Mouse (Mus musculus): ENCODE measurements at regions not wholly inside any gene's neighbourhood (a gene's known extent, or its start where the extent isn't known, plus 50 kb on each side); places are given as distances from the start of the nearest gene placed in this dataset.

DNA sequence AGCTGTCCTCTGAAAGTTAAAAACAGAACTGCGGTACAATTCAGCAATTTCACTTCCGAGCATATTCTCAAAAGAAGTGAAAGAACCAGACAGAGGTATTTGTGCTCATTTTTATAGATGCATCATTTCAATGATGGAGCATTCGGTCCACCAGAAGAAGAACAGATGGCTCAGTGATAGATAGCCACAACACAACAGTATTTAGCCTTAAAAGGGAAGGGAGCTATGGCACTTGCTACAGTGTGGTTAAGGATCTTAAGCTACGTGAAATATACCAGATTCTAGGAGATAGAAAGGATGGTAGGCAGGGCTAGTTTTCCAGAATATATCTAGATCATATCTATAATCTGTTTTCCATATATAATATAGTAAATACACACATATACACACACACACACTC lies 77.5 kb upstream of the Gadd45a start:
- DNase-seq (ENCODE audit: low spot score): no peak

DNA sequence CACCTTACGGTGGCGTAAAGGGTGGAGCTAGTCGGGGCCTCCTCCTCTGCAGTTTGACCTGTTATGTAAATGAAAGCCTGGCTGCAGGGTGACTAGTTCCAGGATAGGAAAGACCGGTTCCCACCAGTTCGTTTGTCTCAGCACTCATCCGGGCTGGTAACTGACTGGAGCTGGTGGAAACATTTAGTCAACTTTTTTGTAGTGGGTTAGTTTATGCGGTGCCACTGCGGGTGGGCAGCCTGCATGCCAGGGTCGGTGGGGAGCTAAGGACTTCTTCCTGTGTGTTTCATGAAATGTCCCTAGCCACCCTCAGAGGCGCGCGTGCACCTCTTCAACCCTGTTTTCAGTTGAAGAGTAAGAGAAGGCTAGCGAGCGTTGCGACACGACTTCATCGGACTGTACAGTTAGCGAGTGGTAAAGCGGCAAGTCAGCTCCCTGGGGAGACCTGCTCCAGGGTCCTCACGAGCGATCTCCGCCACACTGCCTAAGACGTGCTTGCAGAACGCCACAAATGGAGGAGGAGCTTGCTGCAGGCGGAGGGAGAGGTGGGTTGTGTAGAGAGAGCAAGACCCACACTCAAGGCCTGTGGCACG lies 76.5 kb upstream of the Gadd45a start:
- no peak for DNase-seq (ENCODE audit: low spot score)

- DNase-seq (ENCODE audit: low spot score): no peak
Observed at GRCm38 (mm10) chr6:67113261-67113660, 76.0 kb upstream of the Gadd45a start.

DNA sequence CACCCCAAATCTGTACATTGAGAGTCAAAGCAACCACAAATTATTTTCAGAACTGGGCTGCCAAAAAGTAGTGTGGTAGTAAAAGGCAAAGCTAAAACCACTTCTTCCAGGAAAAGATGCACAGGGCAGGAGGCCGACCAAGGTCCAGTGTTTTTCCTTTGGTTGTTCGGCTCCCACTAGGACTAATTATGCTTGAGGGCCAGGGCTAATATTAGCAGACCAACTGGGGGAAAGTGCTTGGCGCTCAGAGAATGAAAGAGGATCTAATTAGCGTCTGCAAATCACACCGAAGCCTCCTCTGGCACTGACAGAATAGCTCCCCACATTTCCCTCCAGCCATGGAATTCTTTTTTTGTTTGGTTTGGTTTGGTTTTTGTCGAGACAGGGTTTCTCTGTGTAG lies 75.1 kb upstream of the Gadd45a start:
- no peak for DNase-seq (ENCODE audit: low spot score)

DNA sequence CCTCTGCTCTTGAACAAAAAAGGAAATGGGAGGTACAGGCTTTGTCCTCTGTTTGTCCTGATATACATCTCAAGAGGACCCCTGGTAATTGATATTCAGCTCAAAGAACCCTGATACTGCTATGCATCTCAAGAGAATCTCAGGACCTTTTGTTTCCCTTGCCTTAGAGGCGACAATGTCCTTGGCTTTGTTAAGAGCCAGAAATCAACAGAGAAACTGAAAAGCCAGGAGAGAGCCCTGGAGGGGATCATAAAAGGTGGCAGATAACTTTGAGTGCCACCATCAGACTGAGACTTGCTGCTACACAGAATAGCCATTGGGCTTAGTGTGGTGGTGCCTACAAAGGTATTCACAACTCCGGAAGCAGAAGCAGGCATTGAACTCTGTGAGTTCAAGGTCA lies 74.3 kb upstream of the Gadd45a start:
- DNase-seq (ENCODE audit: low spot score): no peak

GRCm38 (mm10) chr6:67110391-67110790 lies 73.1 kb upstream of the Gadd45a start:
- DNase-seq (ENCODE audit: low spot score): no peak

- DNase-seq (ENCODE audit: low spot score): no peak
Observed at GRCm38 (mm10) chr6:67109774-67110173, 72.5 kb upstream of the Gadd45a start.

DNA sequence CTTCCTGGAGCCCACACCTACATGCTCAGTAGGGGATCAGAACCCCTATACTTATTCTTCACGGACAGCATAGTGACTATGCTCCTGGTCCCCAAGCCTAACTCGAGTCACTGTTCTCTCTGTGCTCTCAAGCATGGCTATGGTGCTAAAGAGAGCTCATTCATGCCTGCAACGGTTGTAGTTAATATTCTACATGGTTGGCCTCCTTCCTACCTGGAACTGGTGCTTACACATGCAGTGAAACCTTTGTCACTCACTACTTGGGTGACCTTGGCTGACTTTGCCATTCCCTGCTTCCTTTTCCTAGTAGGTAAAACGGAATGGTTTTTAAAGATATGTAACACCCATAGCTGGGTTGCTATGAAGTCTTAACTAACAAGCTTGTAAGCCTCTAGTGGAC lies 70.3 kb upstream of the Gadd45a start:
- no peak for DNase-seq (ENCODE audit: low spot score)

- no peak for DNase-seq (ENCODE audit: low spot score)
Observed at GRCm38 (mm10) chr6:67106493-67106892, 69.2 kb upstream of the Gadd45a start.

DNA sequence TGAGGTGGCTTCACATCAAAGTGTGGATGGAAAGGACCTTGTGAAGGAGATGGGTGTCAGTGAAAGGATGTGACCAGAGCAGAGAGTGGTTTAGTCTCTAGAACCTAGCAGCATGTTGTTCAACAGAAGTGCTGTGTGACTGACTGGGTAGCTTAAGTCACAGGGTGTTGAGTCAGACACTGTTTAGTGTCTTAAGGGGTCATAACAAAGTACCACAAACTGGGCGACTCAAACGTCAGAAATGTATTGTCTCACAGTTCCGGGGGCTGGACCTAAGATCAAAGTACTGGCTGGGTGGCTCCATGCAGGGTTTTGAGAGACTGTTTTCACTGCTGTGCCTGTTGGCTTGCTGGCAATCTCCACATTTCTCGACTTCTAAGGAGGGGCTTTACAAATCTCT lies 68.1 kb upstream of the Gadd45a start:
- no peak for DNase-seq (ENCODE audit: low spot score)

GRCm38 (mm10) chr6:67104205-67104604 lies 66.9 kb upstream of the Gadd45a start:
- DNase-seq (ENCODE audit: low spot score): no peak

- DNase-seq (ENCODE audit: low spot score): no peak
Observed at GRCm38 (mm10) chr6:67102541-67103134, 65.4 kb upstream of the Gadd45a start.

GRCm38 (mm10) chr6:67102014-67102413 lies 64.8 kb upstream of the Gadd45a start:
- no peak for DNase-seq (ENCODE audit: low spot score)

GRCm38 (mm10) chr6:67094426-67094825 lies 57.2 kb upstream of the Gadd45a start:
- DNase-seq (ENCODE audit: low spot score): peak; percentile 10

DNA sequence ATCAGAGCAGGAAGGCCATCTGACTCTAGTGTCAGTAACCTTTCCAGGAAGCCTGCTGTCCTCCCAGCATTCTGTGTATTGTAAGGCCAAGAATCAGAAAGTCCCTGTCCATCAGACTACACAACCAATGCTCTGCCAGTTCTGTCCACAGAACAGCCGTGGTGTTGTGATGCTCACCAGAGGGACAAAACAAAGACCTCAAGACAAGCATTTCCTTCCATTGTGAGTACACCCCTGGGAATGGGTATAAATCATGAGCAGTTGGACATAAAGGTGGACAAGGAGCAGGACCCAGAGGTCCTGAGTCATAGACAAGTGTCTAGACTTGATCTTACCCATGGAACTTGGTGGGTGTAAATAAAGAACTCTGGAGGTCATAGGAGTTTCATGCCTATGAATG lies 55.9 kb upstream of the Gadd45a start:
- no peak for DNase-seq (ENCODE audit: low spot score)

DNA sequence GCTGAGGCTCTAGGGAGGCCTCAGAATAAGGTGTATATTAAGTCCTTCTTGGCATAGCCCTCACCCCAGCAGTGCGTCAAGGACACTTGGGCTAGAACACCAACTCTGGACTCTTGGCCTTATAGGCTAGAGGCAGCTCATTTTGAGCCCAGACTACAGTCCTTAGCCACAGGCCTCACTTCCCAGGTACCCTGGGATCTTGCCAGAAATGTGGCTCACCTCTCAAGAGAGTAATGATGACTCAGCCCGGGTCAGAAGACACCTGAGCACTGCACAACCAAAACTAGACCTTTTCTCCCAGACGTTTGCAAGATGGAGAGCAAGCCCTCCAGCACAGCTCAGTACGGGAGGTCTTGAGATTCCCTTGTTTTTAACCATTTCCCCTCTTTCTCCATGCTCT lies 52.9 kb upstream of the Gadd45a start:
- no peak for DNase-seq (ENCODE audit: low spot score)

GRCm38 (mm10) chr6:67089530-67090140 lies 52.4 kb upstream of the Gadd45a start:
- no peak for DNase-seq (ENCODE audit: low spot score)

DNA sequence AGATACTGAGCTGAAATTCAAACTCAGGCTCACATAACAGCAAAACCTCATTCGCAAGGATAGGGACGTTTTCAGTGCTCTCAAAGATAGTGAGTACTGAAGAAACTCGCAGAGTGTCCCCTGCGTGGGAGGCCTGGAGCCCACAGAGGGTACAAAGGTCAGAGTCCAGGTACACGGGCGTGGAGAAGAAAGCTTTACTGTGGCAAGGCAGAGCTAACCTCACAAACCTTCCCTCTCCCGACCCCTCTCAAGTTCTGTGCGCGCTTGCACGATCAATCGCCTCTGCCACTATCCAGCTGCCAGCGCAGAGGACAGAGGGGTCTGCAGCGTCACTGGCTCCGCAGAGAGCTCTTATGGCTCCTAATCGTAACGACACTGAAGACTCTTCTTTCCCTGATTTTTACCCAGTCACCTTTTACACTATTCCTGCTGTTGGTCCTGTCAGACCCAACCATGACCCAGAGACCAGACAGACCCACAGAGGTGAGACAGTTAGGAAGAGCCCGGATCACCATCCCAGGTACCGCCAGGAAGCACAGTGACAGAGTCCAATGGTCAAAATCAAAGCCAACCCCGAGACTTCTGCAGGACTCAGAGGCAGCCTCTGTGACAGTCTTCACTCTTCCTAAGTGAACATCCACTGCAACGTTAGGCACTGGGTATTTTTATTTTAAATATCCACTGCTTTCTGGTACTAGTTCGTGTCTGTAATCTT lies 51.6 kb upstream of the Gadd45a start:
- no peak for DNase-seq (ENCODE audit: low spot score)

DNA sequence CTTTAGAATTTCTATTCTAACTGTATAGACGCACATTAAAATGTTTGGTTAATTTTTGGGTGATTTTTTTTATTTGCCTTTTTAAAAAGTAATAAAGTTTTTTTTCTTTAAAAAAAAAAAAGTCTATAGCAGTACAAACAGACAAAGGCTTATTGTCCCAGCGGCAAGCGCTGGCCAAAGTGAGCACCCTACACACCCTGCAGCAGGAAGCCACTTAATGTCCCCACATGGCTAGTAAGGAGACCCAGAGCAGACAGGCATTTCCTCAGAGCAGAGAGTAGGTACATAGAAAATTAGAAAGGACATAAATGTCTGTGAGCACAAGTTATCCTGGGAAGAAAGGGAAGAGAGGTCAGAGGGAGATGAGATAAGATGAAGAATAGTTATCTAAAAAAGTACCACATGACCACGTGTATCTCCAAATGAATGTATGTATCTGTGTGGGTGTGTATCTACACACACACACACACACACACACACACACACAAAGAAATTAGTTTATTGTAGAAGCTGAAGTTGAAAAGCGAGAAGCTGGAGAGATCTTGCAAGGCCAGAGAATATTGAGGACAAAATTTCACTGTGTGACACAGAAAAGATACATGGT lies 50.7 kb upstream of the Gadd45a start:
- DNase-seq (ENCODE audit: low spot score): no peak

GRCm38 (mm10) chr6:67087393-67087792 lies 50.1 kb upstream of the Gadd45a start:
- DNase-seq (ENCODE audit: low spot score): no peak

Measured in T-cell, adult 2 months (primary cell).